ENCODE assay signal across 31 mouse cellular contexts in the genomic region with DNA sequence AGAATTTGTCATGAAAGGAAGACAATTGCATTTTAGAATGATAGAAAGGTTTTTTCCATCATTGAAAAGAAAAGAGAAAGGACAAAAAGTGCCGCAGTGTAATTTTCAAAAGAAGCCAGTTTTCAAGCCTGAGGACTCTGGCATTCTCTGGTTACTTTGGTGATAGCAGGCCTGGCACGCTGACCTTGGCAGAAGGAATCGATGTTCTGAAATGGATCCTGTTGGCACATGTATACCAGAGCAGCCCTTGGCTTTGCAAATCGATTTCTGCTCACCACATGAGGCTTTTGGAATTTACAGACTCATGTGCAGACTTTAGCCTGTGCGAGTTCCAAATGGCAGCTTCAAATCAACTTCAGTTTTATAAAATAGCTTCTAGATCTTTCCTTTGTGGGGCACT. TPM values are rescaled to one million over a fixed set of nuclear protein-coding genes. Genes with fewer than 3 reads are reported as not detected.
DNase-seq lines count a peak whose midpoint lies in the region; ATAC-seq and TF ChIP-seq lines count a peak whose summit lies in the region.
"Had no signal": no experiment of that assay in that cellular context is flagged by ENCODE, and none has a peak within 500 bp of the region (broad histone marks: within the 10 kb centered on the region; RNA-seq: fewer than 3 reads in every experiment).

No protein-coding gene starts in this region.

- no peak overlapping the region for H3K4me2 ChIP-seq in forebrain, postnatal 0 days (ENCODE audit: low read depth)
- no peak overlapping the region for H3K4me2 ChIP-seq in midbrain, postnatal 0 days (ENCODE audit: low read depth, low read length, poor library complexity, severe bottlenecking)
- no peak overlapping the region for H3K4me2 ChIP-seq in midbrain, embryonic 16.5 days (ENCODE audit: low read length)
- H3K4me2 ChIP-seq: forebrain, embryonic 12.5 days; hindbrain, embryonic 14.5 days; liver, embryonic 15.5 days; lung, embryonic 15.5 days; midbrain, embryonic 13.5 days; neural tube, embryonic 12.5 days had no signal

- H3K9ac ChIP-seq in forebrain, postnatal 0 days = no peak overlapping the region
- H3K9ac ChIP-seq in midbrain, postnatal 0 days (replicated peaks; ENCODE audit: low read length, poor library complexity, severe bottlenecking) = no peak overlapping the region
- H3K9ac ChIP-seq in midbrain, embryonic 16.5 days (ENCODE audit: low read depth, low read length) = no peak overlapping the region
- H3K9ac ChIP-seq: forebrain, embryonic 12.5 days; hindbrain, embryonic 14.5 days; liver, embryonic 15.5 days; lung, embryonic 15.5 days; midbrain, embryonic 13.5 days; neural tube, embryonic 12.5 days had no signal

- H3K9me3 ChIP-seq in forebrain, postnatal 0 days (ENCODE audit: low read length) = peaks cover 7% of the 10 kb centered on the region
- H3K9me3 ChIP-seq in forebrain, embryonic 10.5 days = peaks cover 7% of the 10 kb centered on the region
- H3K9me3 ChIP-seq in midbrain, postnatal 0 days (ENCODE audit: low read length) = no peaks in the 10 kb centered on the region
- peaks cover 10% of the 10 kb centered on the region; the same call in 1 of the 2 replicates for H3K9me3 ChIP-seq in midbrain, embryonic 16.5 days (replicated peaks; ENCODE audit: control insufficient read depth, low read length, poor library complexity, severe bottlenecking)
- H3K9me3 ChIP-seq: G1E; liver, embryonic 15.5 days; lung, embryonic 15.5 days; midbrain, embryonic 13.5 days had no signal

- peak; percentile 17 for DNase-seq in forebrain, postnatal 0 days
- no peak for DNase-seq in forebrain, embryonic 10.5 days (ENCODE audit: extremely low spot score, low spot score)
- DNase-seq in midbrain, postnatal 0 days (ENCODE audit: low spot score) = peak; percentile 17
- DNase-seq in cerebellum, postnatal 36 days = peak; percentile 3 to 6
- no peak for DNase-seq in thymus, adult 2 months
- no peak for DNase-seq in spleen, adult 12 weeks (ENCODE audit: low spot score)
- DNase-seq: B cell, adult 2 months; gastrocnemius, adult 2 months; kidney, adult 9 months; kidney, postnatal 14 days; lung, postnatal 36 days; retina, postnatal 1 day; right cerebral cortex, postnatal 25 days; thymus, postnatal 4 days had no signal

- ATAC-seq in forebrain, postnatal 0 days = peak; percentile 23; the same call in 1 of the 2 replicates
- no peak for ATAC-seq in midbrain, postnatal 0 days (ENCODE audit: low FRiP score)
- no peak for ATAC-seq in midbrain, embryonic 16.5 days
- ATAC-seq: midbrain, embryonic 13.5 days; Patski had no signal

- WGBS in forebrain, postnatal 0 days = 69% methylated on average over 5 of the region's 5 CpGs
- WGBS in forebrain, embryonic 10.5 days = 91% methylated on average over 5 of the region's 5 CpGs
- 76% methylated on average over 5 of the region's 5 CpGs for WGBS in midbrain, postnatal 0 days
- 85% methylated on average over 5 of the region's 5 CpGs for WGBS in midbrain, embryonic 16.5 days
- WGBS in thymus, adult 2 months = 92% methylated on average over 5 of the region's 5 CpGs

- H3K36me3 ChIP-seq in forebrain, postnatal 0 days (ENCODE audit: insufficient read depth) = no peaks in the 10 kb centered on the region
- no peaks in the 10 kb centered on the region for H3K36me3 ChIP-seq in forebrain, embryonic 10.5 days (replicated peaks)
- no peaks in the 10 kb centered on the region for H3K36me3 ChIP-seq in midbrain, postnatal 0 days (ENCODE audit: insufficient read depth, low read length)
- no peaks in the 10 kb centered on the region for H3K36me3 ChIP-seq in midbrain, embryonic 16.5 days (ENCODE audit: control insufficient read depth, insufficient read depth, low read length)
- H3K36me3 ChIP-seq in thymus, adult 2 months (ENCODE audit: control insufficient read depth, insufficient read depth, low read length) = no peaks in the 10 kb centered on the region
- H3K36me3 ChIP-seq: forebrain, embryonic 12.5 days; G1E; liver, embryonic 15.5 days; lung, embryonic 15.5 days; midbrain, embryonic 13.5 days; neural tube, embryonic 12.5 days had no signal

- no peaks in the 10 kb centered on the region for H3K27me3 ChIP-seq in forebrain, postnatal 0 days (ENCODE audit: insufficient read depth, low read length)
- H3K27me3 ChIP-seq in forebrain, embryonic 10.5 days (ENCODE audit: poor library complexity, severe bottlenecking) = no peaks in the 10 kb centered on the region
- H3K27me3 ChIP-seq in midbrain, postnatal 0 days (ENCODE audit: insufficient read depth, low read length) = no peaks in the 10 kb centered on the region
- no peaks in the 10 kb centered on the region for H3K27me3 ChIP-seq in midbrain, embryonic 16.5 days (ENCODE audit: control insufficient read depth, insufficient read depth, low read depth, low read length)
- no peaks in the 10 kb centered on the region for H3K27me3 ChIP-seq in thymus, adult 2 months (ENCODE audit: control insufficient read depth, insufficient read depth, low read length)
- H3K27me3 ChIP-seq: CH12.LX; forebrain, embryonic 12.5 days; liver, embryonic 15.5 days; lung, embryonic 15.5 days; megakaryocyte, embryonic 14.5 days; midbrain, embryonic 13.5 days; neural tube, embryonic 12.5 days had no signal

- no peaks in the 10 kb centered on the region for H3K4me1 ChIP-seq in forebrain, postnatal 0 days (ENCODE audit: insufficient read depth)
- no peaks in the 10 kb centered on the region for H3K4me1 ChIP-seq in forebrain, embryonic 10.5 days
- H3K4me1 ChIP-seq in midbrain, postnatal 0 days (ENCODE audit: insufficient read depth, low read length) = no peaks in the 10 kb centered on the region
- H3K4me1 ChIP-seq in midbrain, embryonic 16.5 days (ENCODE audit: control insufficient read depth, insufficient read depth, low read length) = no peaks in the 10 kb centered on the region
- no peaks in the 10 kb centered on the region for H3K4me1 ChIP-seq in thymus, adult 2 months (replicated peaks; ENCODE audit: control insufficient read depth, insufficient read depth, low read length)
- H3K4me1 ChIP-seq: forebrain, embryonic 12.5 days; liver, embryonic 15.5 days; lung, embryonic 15.5 days; megakaryocyte, embryonic 14.5 days; midbrain, embryonic 13.5 days; neural tube, embryonic 12.5 days had no signal

- no peak for TF ChIP-seq CTCF in forebrain, postnatal 0 days (IDR thresholded peaks at IDR 0.05; ENCODE audit: low read depth)
- TF ChIP-seq CTCF in midbrain, postnatal 0 days (IDR thresholded peaks at IDR 0.05) = no peak
- TF ChIP-seq CTCF in thymus, adult 2 months (IDR thresholded peaks at IDR 0.05; ENCODE audit: borderline replicate concordance, control insufficient read depth, extremely low read depth, insufficient read depth, low read length, poor library complexity) = no peak

- no peak overlapping the region for H3K4me3 ChIP-seq in forebrain, postnatal 0 days (ENCODE audit: low read depth, low read length)
- no peak overlapping the region for H3K4me3 ChIP-seq in forebrain, embryonic 10.5 days
- H3K4me3 ChIP-seq in midbrain, postnatal 0 days (ENCODE audit: low read depth, low read length) = no peak overlapping the region
- no peak overlapping the region for H3K4me3 ChIP-seq in midbrain, embryonic 16.5 days (ENCODE audit: low read depth, low read length)
- no peak overlapping the region for H3K4me3 ChIP-seq in thymus, adult 2 months (ENCODE audit: control insufficient read depth, insufficient read depth, low read length)
- H3K4me3 ChIP-seq: forebrain, embryonic 12.5 days; gastrocnemius, adult 2 months; liver, embryonic 15.5 days; lung, embryonic 15.5 days; megakaryocyte, embryonic 14.5 days; midbrain, embryonic 13.5 days; neural tube, embryonic 12.5 days had no signal

- no peak for TF ChIP-seq POLR2A in thymus, adult 2 months (IDR thresholded peaks at IDR 0.05; ENCODE audit: control insufficient read depth, extremely low read depth, insufficient read depth, low read length, poor library complexity)

- H3K27ac ChIP-seq in forebrain, postnatal 0 days (ENCODE audit: low read depth, low read length) = no peak overlapping the region
- H3K27ac ChIP-seq in forebrain, embryonic 10.5 days = no peak overlapping the region
- no peak overlapping the region for H3K27ac ChIP-seq in midbrain, postnatal 0 days (ENCODE audit: low read depth, low read length)
- H3K27ac ChIP-seq in midbrain, embryonic 16.5 days (ENCODE audit: low read length) = no peak overlapping the region
- no peak overlapping the region for H3K27ac ChIP-seq in thymus, adult 2 months (ENCODE audit: control insufficient read depth, insufficient read depth, low read length)
- H3K27ac ChIP-seq: forebrain, embryonic 12.5 days; gastrocnemius, adult 2 months; hindbrain, embryonic 14.5 days; liver, embryonic 15.5 days; lung, embryonic 15.5 days; midbrain, embryonic 13.5 days; neural tube, embryonic 12.5 days had no signal

RNA-seq across cellular contexts. Expression of gene Tmc1, which starts 0.8 kb away (rescaled TPM):
- total RNA-seq in forebrain, postnatal 0 days (2014; rRNA removed) = 0.08 TPM in 1 of 2 replicates, not detected in the other
- 0.04 and 0.10 TPM in 2 replicates for polyA plus RNA-seq in forebrain, postnatal 0 days (2015; fragmentation: Nextera tagmentation; extraction: Ambion mirVana)
- 0.04 TPM in 1 of 2 replicates, not detected in the other for polyA plus RNA-seq in forebrain, embryonic 10.5 days (2016; fragmentation: Nextera tagmentation; extraction: Ambion mirVana)
- total RNA-seq in midbrain, postnatal 0 days (2014; rRNA removed) = 0.05 TPM in 1 of 2 replicates, not detected in the other
- polyA plus RNA-seq in midbrain, postnatal 0 days (2015; fragmentation: Nextera tagmentation; extraction: Ambion mirVana) = 0.11 and 0.19 TPM in 2 replicates
- polyA plus RNA-seq in midbrain, embryonic 16.5 days (2015; fragmentation: Nextera tagmentation; extraction: Ambion mirVana) = 0.09 and 0.16 TPM in 2 replicates
- polyA plus RNA-seq in thymus, adult 2 months (2012; rRNA removed) = 0.05 TPM in 2 replicates
- total RNA-seq: gastrocnemius, adult 2 months; gastrocnemius, postnatal 4 days; heart, adult 8-10 months; heart, postnatal 25 days; layer of hippocampus, adult 8-10 months had no signal
- polyA plus RNA-seq: G1E; heart, embryonic 14.5 days; liver, embryonic 15.5 days; Patski; stomach, embryonic 14.5 days had no signal

Comparison
In these comparisons a context has a peak if more than half of its experiments do, and no peak if none do; other contexts are left out.
1. DNase-seq: peak in forebrain, postnatal 0 days (single experiment), midbrain, postnatal 0 days (single experiment) and cerebellum, postnatal 36 days (2 of 2); none in forebrain, embryonic 10.5 days (single experiment), thymus, adult 2 months (single experiment) and spleen, adult 12 weeks (single experiment).